Mouse (Mus musculus): ENCODE measurements around the gene Ssh1.

The Ssh1 gene

DNA sequence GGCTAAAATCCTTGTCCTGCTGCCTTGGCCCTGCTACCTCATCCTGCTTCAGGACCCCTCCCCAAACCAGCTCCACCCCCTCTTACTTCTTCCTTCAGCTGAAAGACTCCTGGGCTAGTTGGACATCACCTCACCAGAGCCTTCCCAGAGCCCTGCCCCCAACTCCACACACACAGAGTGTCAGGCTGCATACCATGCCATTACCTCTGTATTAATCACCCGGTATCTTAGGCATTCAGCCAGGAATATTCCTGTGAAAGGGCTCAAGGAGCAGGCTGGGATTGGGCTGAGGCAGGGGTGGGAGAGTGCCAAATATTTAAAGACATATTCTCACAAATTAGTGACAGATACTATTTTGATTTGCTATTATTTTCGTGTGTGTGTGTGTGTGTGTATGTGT is 2.8 kb upstream of the Ssh1 start:
- DNase-seq (ENCODE audit: extremely low spot score, low read depth, low spot score), result no peak

DNA sequence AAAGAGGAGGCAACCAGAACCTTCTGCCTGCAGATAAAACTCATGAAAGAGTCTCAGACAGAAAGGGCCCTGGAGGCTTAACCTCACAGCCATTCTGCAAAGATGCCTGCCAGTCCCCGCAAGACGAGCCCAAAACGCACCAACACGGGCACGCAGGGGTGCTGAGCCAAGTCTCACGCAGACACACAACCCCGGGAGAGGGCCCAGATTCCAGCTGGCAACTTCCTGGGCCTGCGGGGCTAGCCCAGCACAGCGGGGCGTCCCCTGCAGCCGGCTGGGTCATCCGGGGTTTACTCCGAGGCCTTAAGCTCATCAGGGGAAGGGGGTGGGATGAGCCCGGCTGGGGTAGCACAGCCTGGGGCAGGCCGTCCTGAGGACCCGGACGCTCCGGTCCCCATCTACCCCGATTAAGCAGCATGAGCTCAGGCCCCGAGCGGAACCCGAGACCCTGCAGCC is 635 bp downstream of the Ssh1 start:
- DNase-seq (ENCODE audit: extremely low spot score, low read depth, low spot score), result no peak

DNA sequence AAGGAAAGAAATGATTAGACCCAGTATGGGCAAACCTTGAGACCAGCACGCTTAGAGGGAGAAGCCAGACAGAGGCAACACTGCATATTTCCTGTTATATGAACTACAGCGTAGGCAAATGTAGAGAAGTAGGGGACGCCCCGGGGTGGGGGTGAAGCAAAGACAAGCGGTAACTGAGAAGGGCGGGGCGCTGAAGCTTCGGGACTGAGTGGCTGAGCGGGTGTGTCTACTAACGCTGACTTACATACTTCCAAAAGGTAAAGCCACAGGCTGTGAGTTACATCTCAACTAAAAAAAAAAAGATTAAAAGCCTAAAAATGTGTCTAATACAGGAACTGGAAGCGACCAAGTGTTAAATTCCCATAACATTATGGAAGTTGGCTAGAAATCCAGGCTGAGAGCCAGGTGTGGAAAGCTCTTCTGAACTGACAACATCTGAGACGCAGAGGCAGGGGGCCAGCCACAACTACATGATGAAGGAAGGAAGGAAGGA is 1.3 kb downstream of the Ssh1 start:
- DNase-seq (ENCODE audit: extremely low spot score, low read depth, low spot score), result no peak

DNA sequence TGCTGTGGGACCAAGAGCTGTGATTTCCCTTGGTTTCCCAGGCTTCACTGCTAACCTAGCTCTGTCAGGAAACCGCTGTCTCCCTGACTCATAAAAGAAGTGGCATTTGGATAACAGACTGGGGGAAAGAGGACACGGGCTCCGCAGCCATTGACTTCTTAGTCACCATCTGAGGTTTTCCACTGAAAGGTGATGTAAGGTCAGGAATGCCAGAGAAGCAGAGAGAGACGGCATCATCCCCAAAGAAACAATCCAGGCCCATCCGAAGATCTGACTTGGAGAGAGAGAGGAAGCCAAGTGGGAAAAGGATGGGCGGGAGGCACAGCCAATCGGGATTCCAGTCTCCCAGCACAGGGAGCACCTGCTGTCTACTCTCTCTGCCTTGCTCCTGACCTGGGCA is 2.6 kb downstream of the Ssh1 start:
- no peak for DNase-seq (ENCODE audit: extremely low spot score, low read depth, low spot score)

DNA sequence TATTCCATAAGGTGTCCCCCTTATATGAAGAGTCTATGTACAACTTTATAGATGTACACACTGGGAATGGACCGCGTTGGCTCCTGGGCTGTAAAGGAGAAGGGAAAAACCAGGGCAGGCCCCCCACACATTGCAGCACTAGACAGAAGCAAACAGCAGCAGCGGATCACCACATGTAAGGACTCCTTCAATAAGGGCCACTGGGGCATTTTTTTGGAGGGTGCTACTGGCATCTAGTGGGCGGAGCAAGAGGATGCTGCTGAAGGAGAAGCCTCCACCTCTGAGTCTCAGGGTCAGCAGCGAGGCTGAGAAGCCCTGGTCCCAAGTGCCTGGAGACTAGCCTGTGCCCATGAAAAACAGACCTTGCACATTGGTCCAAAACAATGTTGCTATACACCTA is 3.1 kb downstream of the Ssh1 start:
- DNase-seq (ENCODE audit: extremely low spot score, low read depth, low spot score), result no peak

DNA sequence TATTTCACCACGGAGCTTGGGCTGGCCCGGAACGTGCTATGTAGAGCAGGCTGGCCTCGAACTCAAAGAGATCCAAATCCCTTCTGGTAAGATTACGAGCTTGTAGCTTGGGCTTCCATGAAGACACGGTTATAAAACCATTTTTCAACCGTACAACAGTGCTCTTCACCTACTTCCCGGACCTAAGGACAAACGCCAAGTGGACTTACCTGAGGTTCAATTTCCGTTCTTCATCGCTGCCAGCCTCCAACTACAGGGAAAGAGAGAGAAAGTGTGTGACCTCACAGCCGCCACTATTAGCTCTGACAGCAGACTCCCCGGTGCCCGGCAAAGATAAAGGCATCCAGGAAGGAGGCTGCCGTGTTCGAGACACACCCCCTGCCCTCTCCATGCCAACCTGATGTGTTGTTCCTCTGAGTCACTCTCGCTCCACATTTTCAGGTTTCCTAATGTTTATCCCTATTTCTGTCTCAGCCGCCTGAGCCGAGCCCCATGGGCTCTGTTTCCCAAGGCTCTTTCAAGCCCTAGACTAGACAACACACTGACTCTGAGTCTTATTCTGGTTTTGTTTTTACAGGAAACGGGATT is 4.2 kb downstream of the Ssh1 start:
- DNase-seq (ENCODE audit: extremely low spot score, low read depth, low spot score), result no peak

DNA sequence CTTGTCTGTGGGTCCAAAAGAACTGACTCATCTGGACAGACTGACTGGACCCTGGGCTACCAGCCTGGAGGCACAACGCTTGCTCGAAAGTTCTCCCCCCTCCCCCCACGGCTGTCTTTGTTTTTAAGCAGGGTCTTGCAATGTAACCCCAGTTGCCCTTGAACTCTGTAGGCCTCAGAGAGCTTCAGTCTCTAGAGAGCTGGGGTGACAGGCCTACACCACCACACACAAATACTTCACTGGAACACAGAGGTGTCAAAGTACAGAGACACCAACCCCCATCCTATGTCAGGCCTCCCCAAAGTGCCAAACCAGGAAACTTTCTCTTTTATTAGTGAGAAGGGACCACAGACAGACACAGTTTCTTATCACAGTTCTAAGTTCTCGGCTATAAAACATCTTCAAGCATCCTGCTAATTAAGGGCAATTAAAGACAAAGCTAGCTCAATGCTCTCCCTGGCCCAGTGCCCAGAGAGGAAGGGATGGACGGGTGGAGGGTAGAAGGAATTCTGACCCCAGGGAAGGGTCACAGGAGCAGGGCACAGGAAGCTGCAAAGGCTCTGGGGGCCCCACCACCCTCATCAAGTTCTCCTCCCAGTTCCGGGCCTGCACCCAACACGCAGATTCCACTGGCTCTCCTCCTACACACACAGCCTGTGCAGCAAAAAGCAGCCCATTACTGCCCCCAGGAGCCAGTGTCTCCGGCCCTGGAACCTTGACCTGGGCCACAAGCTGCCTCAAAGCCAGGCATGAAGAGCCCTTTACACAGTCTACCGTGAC is 7.3 kb downstream of the Ssh1 start:
- DNase-seq (ENCODE audit: extremely low spot score, low read depth, low spot score), result no peak

DNA sequence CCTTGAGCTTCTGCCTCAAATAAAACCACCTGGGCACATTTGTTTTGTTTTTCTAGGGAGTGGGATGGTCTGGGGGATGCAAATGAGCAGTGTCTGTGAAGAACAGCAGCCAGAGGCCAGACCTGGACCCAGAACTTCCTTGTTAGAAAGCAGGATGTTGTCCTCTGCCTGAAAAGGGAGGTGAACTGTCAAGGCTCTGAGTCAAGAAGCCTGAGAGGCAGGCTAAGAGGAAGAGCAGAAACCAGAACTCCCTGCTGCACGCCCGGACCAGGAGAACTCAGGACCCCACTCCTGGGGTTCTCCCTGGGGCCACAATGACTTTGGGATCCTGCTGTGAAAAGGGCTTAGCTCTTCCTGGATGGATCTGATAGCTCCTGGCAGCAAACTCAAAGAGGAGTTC is 8.0 kb downstream of the Ssh1 start:
- no peak for DNase-seq (ENCODE audit: extremely low spot score, low read depth, low spot score)

DNA sequence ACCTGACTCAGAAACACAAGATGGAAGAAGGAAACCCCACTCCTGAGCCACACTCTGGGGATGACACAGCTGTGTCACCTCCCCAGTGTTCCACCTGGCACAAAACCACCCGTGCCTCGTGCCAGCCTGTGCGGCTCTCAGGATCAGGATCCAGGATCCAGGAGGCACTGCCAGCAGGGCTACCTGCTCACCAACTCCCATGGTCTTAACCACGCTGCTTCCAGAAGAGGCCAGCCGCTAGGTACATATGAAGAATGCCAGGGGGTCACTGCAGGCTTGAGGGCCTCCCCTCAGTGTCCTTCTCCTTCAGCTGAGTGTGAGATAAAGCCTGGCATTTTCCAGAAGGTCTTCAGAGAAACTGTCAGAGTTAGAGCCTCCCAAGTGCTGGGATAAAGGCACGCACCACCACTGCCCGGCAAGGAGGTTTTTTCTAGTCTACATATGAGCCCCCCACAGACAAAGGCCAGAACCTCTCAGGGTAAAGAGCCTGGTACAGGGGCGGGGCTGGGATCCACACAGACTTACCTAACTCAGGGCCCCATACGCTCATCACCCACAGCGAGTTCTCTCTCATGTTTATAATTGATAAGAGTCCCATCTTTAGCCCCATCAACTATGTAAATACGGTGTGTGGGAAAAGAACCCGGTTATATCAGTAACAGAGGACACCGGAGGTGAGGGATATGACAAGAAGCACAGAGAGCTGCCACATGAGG is 9.5 kb downstream of the Ssh1 start:
- no peak for DNase-seq (ENCODE audit: extremely low spot score, low read depth, low spot score)

DNA sequence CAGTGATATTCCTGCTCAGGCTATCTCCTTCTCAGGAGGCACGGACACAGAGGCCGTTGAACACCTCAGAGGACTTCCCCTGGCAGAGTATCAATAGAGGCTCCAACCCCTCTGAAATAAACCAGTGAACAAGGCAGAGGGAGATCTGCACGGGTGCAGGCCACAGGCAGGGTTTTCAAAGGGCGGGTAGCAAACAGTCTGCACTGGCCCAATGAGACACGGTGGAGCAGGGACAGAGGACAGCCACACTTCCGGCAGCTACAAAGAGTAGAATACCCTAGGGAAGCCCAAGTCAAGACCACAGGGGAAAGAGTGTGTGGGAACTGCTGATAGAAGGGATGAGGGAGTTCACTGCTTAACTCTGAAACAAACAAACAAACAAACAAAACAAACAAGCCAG is 10.2 kb downstream of the Ssh1 start:
- DNase-seq (ENCODE audit: extremely low spot score, low read depth, low spot score), result no peak

DNA sequence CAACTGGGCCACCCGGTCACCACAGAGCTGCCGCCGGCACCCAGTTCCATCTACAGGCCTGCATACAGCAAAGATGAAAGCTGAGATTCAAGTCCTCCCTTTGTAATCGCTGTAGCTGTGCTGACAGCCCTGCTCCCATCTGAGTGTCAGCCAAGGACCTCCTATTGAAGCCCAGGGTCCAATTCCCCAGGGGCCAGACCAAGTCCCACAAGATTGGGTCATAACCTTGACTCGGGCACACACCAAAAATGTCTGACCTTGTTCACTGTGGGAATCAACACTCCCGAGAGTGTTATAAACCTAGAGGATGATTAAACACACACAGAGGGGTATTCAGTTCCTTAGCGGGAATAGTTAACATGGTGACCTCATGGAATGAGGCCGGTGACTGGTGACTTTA is 11.9 kb downstream of the Ssh1 start:
- no peak for DNase-seq (ENCODE audit: extremely low spot score, low read depth, low spot score)

DNA sequence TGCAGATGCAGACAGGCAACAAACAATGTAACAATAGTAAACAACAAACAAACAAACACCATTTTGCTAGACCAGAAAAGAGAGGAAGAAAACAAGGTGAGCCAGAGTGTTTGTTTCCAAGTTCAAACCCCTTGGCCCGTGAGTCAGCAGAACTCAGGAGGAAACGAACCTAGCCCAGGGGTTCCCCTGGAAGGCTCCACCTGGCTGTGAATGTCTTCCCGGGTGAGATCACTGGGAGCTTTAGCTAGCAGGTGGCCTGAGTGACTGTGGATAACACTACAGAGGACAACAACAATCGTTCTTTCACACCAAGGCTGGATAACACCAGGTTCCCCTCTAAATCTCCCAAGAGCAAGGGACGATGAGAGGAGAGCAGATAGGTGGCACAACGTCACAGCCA is 12.5 kb downstream of the Ssh1 start:
- DNase-seq (ENCODE audit: extremely low spot score, low read depth, low spot score), result no peak

DNA sequence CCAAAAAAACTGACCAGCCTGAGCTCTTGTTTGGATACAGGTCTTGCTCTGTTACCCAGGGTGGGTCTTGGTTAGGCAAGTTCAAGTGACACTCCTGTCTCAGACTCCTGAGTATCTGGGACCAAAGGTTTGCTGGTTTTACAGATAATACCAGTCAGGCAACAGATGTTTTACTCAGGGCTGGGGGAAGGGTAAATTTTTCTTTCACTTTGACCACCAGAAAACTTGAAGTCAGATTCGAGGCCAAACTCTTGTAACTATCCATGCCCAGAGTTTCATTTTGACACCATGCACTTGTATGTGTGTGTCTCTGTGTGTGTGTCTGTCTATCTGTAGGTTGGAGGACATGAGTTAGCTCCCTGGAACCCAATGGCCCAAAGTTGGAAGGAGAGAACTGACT is 13.2 kb downstream of the Ssh1 start:
- no peak for DNase-seq (ENCODE audit: extremely low spot score, low read depth, low spot score)

DNA sequence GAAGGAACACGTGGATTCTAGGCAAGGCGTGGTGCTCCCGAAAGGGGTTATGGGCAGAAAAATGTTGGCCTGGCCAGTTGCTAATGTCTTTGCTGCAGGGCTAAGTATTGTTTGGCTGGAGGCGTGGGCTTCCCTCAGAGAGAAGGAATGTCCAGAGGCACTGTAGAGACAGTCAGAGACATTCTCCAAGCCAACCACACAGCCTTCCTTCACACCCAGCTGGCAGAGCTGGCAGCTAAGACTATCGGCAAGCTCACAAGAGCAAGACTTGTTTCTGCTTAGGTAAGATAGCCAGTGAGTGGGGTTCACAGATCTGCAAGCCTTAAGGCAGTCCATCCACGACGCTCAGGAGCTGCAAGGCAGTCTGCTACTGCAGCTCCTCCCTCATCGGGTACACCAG is 16.4 kb downstream of the Ssh1 start:
- DNase-seq (ENCODE audit: extremely low spot score, low read depth, low spot score), result no peak

DNA sequence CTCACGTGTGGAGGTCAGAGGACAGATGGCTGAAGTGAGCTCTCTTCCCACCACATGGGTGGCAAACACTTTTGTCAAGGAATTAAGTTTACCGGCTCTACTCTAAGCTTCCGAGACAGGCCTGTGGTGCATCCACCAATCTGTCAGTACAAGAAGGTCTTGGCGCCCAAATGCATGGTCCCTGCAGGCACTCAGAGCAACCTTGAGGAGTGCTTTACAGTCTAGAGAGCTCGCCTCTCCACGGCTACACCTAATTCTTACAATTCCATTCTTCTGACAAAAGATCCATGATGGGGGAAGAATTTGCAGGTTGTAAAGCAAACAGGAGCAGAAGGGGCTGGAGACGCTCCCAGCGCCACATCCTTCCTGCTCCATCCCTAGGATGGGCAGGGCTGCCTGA is 17.1 kb downstream of the Ssh1 start:
- DNase-seq (ENCODE audit: extremely low spot score, low read depth, low spot score), result no peak

DNA sequence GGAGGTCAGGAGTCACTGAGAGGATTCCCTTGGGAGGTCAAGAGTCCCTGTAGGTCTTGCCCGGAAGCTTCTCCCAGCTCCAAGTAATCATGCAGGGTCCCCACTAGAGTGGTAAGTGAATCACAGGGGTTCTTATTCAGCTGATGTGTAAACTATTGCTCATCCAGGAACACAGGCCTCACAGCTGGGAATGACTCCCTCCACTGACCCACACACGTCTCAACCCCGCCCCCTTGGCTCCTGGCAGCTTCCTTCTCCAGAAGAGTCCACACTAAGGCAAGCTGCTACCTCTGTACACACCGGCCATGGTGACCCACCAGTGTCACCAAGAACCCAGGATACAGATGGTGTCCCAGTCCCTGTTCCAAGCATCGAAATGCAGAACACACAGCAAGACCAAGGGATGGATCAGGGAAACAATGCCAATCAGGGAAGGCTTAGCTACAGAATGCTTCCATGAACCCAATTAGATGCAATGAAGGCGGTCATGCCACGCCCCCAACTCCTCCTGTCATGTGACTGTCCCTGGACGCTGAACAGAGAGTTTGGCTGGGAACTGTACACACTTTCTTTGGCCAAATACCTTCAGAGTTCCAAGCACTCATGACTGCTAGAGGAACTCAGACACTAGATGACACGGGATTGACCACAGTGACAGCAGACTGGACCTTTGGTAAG is 18.0 kb downstream of the Ssh1 start:
- DNase-seq (ENCODE audit: extremely low spot score, low read depth, low spot score), result no peak

DNA sequence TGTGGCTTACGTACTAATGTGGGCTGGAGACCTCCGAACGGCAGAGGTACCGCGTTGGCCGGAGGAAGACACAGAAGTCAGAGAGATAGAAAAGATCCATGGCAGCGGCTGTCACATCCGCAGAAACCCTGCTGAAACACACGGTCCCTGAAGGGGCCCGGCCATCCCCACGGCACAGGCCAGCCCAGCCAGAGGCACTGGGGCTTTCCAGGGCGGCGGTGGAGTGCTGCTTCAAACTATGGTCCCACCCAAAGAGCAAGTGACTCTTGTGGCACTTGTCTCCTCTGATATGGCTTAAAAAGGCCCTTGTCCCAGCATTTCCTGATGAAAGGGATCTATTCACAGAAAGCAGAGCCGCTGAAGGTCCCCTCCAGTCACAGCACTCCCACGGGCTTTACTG is 19.1 kb downstream of the Ssh1 start:
- DNase-seq (ENCODE audit: extremely low spot score, low read depth, low spot score), result no peak

DNA sequence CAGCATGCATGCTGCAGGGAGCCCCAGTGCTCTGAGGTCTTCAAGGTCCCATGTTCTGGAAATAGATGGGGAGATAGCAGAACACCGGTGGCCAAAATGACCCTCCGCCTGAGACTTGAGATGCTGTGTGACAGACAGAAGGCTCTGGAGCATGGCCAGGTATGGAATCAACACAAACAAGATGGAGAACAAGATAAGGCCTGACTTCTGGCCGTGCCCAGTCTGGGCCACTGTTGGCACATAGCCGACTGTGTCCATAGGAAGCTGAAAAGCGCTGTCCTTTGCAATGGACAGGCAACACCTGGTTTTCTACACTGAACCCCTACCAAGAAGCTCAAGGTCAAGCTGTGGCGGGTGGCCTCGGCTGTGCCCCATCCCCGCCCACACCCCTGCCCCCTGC is 19.9 kb downstream of the Ssh1 start:
- DNase-seq (ENCODE audit: extremely low spot score, low read depth, low spot score), result no peak

DNA sequence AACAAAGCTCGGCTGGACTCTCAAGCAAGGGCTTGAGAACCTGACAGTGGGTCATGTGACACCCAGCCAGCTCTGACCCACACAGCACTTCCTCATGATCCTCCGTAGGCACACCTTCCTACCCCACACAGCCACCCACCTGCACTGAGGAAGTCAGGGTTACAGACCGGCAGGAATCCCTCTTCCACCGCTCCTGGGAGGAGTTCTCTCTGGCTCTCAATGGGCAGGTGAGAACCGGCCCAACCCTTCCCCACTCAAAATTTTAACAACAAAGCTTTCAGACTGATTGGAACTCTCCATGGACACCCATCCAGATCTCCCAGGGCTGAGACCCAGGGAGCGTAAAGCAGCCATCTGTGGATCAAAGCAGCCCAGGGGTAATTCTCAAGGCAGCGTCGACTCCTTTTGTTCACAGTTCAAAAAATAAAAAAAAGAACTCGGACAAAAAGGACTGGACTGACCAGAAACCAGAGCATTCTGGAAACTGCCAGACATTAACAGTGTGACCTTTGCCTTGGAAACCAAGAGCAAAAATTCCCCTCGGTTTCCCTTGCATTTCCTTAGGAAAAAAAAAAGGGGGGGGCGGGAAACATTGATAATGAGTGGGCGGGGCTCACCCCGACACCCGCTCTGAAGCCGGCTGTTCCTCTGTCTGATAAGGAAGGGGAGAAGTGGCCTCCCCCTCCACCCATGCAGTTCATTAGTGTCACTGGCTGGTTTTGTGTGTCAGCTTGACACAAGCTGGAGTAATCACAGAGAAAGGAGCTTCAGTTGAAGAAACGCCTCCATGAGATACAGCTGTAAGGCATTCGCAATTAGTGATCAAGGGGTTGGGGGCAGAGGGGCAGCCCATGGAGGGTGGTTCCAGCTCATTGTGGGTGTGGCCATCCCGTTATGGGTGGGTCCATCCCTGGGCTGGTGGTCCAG is 20.8 kb downstream of the Ssh1 start:
- DNase-seq (ENCODE audit: extremely low spot score, low read depth, low spot score), result no peak

DNA sequence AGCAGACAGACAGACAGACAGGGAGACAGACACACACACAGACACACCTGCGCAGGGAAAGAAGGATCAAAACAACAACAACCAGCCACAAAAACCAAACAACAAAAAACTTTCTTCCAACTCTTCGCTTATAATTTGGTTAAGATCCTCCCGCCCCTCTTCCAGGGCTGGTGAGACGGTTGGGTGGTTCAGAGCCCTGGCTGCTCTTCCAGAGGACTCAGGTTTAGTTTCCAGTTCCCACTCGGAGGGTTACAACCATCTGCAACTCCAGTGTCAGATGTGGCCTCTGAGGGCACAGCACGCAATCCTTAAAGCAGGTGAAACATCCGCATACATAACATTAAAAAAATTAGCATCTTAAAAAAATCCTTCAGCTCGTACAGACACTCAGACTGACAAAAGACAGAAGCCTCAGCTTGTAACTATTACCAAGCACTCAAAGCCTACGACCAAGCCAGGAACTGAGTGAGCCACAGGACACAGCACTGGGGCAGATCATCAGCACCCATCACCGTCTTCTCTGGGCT is 22.2 kb downstream of the Ssh1 start:
- DNase-seq (ENCODE audit: extremely low spot score, low read depth, low spot score), result no peak

Data from hindlimb bud, embryonic 11.5 days (tissue).